Mouse (Mus musculus) monocyte, adult 5-6 weeks (primary cell): ENCODE data around the gene Cyb5d1. TPM values are rescaled to one million over a fixed set of nuclear protein-coding genes. Genes with fewer than 3 reads are reported as not detected.

ENCODE experiments used
- ATAC-seq: fragments of 153-309, 156-312 bp; replicated peaks from 2 replicates; pipeline ENCODE4 v1.8.0; 2017; ENCODE audit warnings: mild to moderate bottlenecking; ENCODE audit not compliant: low TSS enrichment, insufficient number of reproducible peaks, severe bottlenecking, poor library complexity, low FRiP score
- total RNA-seq: library from RNA; stranded (forward); fragments of 200-1000, 200-491, 200-594 nt; gene quantifications from 3 replicates; pipeline ENCODE4 v1.2.3, GENCODE M21; 2017

Cyb5d1 gene
- total RNA-seq, 1 experiment from 2014 or later: 19.2 TPM

GRCm38 (mm10) chr11:69368356-69369214, 26.8 kb downstream of the Cyb5d1 start:
- ATAC-seq: peak; percentile 10; the same call in 1 of the 2 replicates

GRCm38 (mm10) chr11:69367616-69368355, 27.6 kb downstream of the Cyb5d1 start:
- ATAC-seq: peak; percentile 22

- ATAC-seq: peak; percentile 1; the same call in 1 of the 2 replicates
These were observed 28.4 kb downstream of the Cyb5d1 start for GRCm38 (mm10) chr11:69366855-69367615.

- peak; percentile 74 for ATAC-seq
These were observed 29.1 kb downstream of the Cyb5d1 start for GRCm38 (mm10) chr11:69366157-69366854.

DNA sequence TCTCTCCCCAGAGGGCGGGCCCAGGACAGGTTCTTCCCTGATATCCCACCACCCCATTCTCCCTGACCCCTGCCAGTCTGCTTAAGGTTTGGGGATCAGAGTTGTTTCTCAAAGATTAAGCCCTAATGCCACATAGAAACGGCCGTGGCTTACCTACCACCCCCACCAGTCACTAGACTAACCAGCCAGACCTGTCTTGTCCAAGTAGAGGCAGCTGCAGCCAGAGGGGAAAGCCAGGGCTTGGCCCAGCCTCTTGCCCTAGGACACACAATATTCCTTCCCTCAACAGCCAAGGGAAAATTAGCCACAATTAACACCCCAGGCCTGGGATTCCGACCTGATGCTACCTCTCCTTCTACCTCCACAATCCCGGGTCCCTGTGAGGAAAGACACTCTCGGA, 29.7 kb downstream of the Cyb5d1 start:
- no peak for ATAC-seq

DNA sequence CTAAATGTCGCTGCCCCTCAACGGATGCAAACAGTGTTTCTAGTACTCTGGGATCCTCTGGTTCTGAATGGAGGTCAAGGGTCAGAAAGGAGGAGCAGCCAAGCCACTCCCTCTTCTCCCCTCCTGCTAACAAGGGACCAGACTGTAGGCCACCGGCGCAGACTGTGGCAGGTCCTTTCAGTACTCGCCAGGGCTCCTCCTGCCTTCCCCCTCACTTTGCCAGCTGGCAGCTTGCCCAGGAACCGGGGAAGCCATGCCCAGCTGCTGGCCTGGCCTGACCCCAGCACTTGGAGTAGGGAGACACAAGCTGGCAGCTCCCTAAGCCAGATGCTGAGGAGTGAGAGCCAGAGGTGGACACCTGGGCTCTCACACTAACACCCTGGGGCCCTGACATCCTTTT, 30.5 kb downstream of the Cyb5d1 start:
- no peak for ATAC-seq

DNA sequence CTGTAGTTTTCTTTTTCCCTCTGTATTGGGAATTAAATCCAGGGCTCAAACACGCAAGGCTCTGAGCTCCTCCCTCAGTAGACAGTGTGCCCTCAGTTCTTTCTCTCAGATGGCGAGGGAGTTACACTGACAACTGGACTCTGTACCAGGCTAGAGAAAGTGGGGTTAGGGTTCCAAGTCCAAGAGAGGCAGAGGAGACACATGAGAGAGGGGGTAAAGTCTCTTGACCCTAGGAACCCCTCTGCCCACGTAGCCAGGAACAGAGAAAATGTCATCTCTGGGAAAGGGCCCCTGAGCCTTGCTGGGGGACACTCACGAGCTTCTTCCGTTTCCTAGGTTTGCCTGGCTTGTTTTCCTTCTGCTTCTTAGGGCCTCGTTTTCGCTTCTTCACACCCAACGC, 31.1 kb downstream of the Cyb5d1 start:
- no peak for ATAC-seq

GRCm38 (mm10) chr11:69362479-69362878, 33.0 kb downstream of the Cyb5d1 start:
- no peak for ATAC-seq

GRCm38 (mm10) chr11:69362021-69362420, 33.4 kb downstream of the Cyb5d1 start:
- no peak for ATAC-seq

- no peak for ATAC-seq
These were observed 37.7 kb downstream of the Cyb5d1 start for GRCm38 (mm10) chr11:69357690-69358089.

- no peak for ATAC-seq
These were observed 38.9 kb downstream of the Cyb5d1 start for GRCm38 (mm10) chr11:69356544-69356943.

DNA sequence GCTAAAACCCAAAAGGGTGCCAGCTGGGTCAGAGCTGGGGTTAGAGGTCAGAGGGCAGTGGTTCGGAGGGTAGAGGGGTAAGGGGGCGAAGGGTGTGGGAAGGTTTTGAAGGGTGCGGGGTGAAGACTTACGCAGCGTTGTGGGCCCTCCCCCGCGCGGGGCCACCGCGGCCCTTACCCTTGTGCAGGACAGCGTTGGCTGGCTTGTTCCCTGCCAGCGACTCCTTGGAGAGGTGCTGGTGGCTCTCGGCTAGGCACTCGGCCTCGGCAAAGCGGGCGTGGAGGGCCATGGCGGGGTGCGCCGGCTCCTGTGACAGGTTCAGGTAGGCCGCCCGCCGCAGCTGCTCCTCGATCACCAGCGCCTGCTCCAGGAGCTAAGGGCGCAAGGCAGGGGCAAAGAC, 49.0 kb downstream of the Cyb5d1 start:
- ATAC-seq: no peak

Other genes with a start within 250 kb of the Cyb5d1 start
- not detected in 3 replicates for gene Alox12b, start 238.6 kb downstream of the Cyb5d1 start, total RNA-seq
- 1.4 to 2.3 TPM (median 1.5 TPM) in 3 replicates for gene Alox8, start 197.8 kb downstream of the Cyb5d1 start, total RNA-seq
- 0.32 TPM in 1 of 3 replicates, not detected in the others for gene Gucy2e, start 158.6 kb downstream of the Cyb5d1 start, total RNA-seq
- 5.8 to 26.8 TPM (median 19.1 TPM) in 3 replicates for gene Cntrob, start 71.9 kb downstream of the Cyb5d1 start, total RNA-seq
- 54.4 to 91.3 TPM (median 61.3 TPM) in 3 replicates for gene Trappc1, start 71.7 kb downstream of the Cyb5d1 start, total RNA-seq
- gene Kcnab3, start 69.4 kb downstream of the Cyb5d1 start, total RNA-seq: 2.0 to 2.3 TPM in 2 of 3 replicates, not detected in the other
- 1.3 to 3.6 TPM (median 1.5 TPM) in 3 replicates for gene Rnf227, start 55.2 kb downstream of the Cyb5d1 start, total RNA-seq
- gene Chd3, start 26.2 kb downstream of the Cyb5d1 start, total RNA-seq: 76.7 to 192 TPM (median 86.2 TPM) in 3 replicates
- gene Naa38, start 144 bp downstream of the Cyb5d1 start, total RNA-seq: 51.4 to 93.3 TPM (median 54.6 TPM) in 3 replicates
- 3.1 to 3.8 TPM in 2 of 3 replicates, not detected in the other for gene Tmem88, start 2.6 kb upstream of the Cyb5d1 start, total RNA-seq
- gene Kdm6b, start 18.0 kb upstream of the Cyb5d1 start, total RNA-seq: 14.3 to 27.5 TPM (median 16.8 TPM) in 3 replicates
- 1.4 to 6.4 TPM (median 4.7 TPM) in 3 replicates for gene Dnah2, start 153.5 kb upstream of the Cyb5d1 start, total RNA-seq
- gene Efnb3, start 164.6 kb upstream of the Cyb5d1 start, total RNA-seq: 0.49 to 0.96 TPM in 2 of 3 replicates, not detected in the other
- 2.8 to 9.4 TPM (median 3.8 TPM) in 3 replicates for gene Wrap53, start 184.6 kb upstream of the Cyb5d1 start, total RNA-seq
- gene Trp53, start 184.7 kb upstream of the Cyb5d1 start, total RNA-seq: 11.9 to 26.9 TPM (median 24.5 TPM) in 3 replicates
- gene Atp1b2, start 210.3 kb upstream of the Cyb5d1 start, total RNA-seq: not detected in 3 replicates
- gene Shbg, start 222.3 kb upstream of the Cyb5d1 start, total RNA-seq: not detected in 3 replicates
- 0.67 TPM in 1 of 3 replicates, not detected in the others for gene Sat2, start 226.4 kb upstream of the Cyb5d1 start, total RNA-seq
- gene Fxr2, start 237.4 kb upstream of the Cyb5d1 start, total RNA-seq: 64.6 to 83.5 TPM (median 67.9 TPM) in 3 replicates